Mouse (Mus musculus): ENCODE measurements around the gene Wfikkn1. TPM values are rescaled to one million over a fixed set of nuclear protein-coding genes. Genes with fewer than 3 reads are reported as not detected.
A peak's percentile ranks its signal among the peaks of the same experiment; 100 is the strongest.

Wfikkn1 gene
- polyA plus RNA-seq, 2 experiments, result 0.77 to 1.2 TPM

DNA sequence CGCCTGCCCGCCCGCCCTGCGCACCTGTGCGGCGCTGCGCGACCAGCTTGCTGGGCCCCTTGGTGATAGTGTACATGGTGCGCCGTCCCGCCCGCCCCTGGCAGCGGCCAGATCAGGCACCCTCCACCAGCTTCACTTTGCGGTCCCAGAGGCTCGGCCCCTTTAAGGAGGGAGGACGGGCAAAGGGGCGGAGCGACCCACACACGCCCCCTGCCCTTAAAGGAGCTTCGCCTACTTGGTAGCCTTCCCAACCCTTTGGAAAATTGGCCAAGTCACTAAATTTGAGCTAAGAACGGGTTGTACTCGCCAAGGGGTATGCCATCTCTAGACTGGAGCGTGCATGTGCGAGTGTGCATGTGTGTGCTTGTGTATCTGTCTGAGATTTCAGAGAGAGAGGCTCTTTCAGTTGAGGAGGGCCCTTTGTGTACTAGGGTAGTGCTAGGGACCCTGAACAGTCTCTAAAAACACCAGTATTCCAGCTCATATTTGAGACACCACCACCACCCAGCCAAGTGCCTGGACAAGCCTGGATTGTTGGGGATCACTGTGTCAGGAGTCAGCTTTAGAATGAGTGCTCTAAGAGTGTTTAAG, 12.0 kb downstream of the Wfikkn1 start, which contains the start of gene Mcrip2:
Mcrip2 (minus strand) TSS at position 164 of the 591 bp plus-strand sequence.
- under 1% methylated on average over 24 of the region's 24 CpGs for WGBS
- Histone ChIP-seq H3K9me3 (ENCODE audit: control insufficient read depth, low read length) (no peaks in the 10 kb centered on the region), H3K9ac (ENCODE audit: low read depth, low read length, severe bottlenecking) (peak within 1 kb of the TSS; percentile 55), H3K27ac (replicated peaks; ENCODE audit: low read depth, low read length) (peak within 1 kb of the TSS; percentile 63), H3K27me3 (ENCODE audit: control insufficient read depth, insufficient read depth, low read length) (no peaks in the 10 kb centered on the region), H3K4me3 (replicated peaks; ENCODE audit: low read length) (peak within 1 kb of the TSS; percentile 76), H3K4me2 (replicated peaks; ENCODE audit: low read depth, low read length, severe bottlenecking) (peak within 1 kb of the TSS; percentile 97), H3K36me3 (ENCODE audit: control insufficient read depth, insufficient read depth, low read length) (no peaks in the 10 kb centered on the region), H3K4me1 (ENCODE audit: control insufficient read depth, insufficient read depth, low read length) (peaks cover 12% of the 10 kb centered on the region)
- ATAC-seq (ENCODE audit: low FRiP score, low read depth) (peak; percentile 90), DNase-seq (ENCODE audit: low spot score) (peak; percentile 84)
- no peak for TF ChIP-seq POLR2A (IDR thresholded peaks at IDR 0.05; ENCODE audit: borderline replicate concordance, extremely low read depth, insufficient read depth, insufficient read length)

DNA sequence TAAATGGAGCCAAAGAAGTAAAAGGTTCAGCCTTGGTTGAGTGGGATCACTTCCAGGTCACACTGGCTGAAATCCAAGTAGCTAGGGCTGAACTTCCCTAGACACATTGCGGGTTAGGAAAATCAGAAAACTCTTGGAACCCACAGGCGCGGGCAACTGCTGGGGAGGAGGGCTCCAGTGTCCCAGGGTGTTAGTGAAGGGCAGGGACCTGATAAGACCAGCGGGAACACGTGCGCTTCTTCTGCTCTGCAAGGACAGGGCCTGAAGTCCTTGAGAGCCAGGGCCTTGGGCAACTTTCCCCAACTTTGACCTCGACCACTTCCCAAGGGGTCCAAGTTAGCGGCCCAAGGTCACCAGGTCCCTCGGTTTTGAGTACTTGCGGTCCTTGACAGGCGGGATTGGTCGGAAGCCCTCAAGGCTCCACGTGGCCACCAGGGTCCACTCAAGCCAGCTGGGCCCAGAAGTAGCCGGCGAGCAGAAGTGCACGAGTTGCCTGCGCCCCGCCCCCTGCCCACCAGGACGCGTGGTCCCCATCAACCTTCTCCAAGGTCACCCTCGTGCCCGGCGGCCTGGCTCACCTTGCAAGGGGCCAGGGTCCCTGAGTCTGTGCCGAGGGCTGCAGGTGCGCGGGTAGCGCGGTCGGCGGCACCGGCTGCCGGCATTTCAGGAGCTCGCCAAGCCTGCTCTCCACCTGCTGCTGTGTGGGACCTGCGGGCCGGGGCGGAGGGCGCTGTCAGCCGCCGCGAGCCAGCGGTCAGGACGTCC, 12.6 kb downstream of the Wfikkn1 start:
- H3K9me3 ChIP-seq (ENCODE audit: control insufficient read depth, low read length), result no peaks in the 10 kb centered on the region
- DNase-seq (ENCODE audit: low spot score) (no peak), ATAC-seq (ENCODE audit: low FRiP score, low read depth) (peak; percentile 54)
- no peaks in the 10 kb centered on the region for H3K36me3 ChIP-seq (ENCODE audit: control insufficient read depth, insufficient read depth, low read length)
- TF ChIP-seq POLR2A (IDR thresholded peaks at IDR 0.05; ENCODE audit: borderline replicate concordance, extremely low read depth, insufficient read depth, insufficient read length), result no peak
- no peaks in the 10 kb centered on the region for H3K27me3 ChIP-seq (ENCODE audit: control insufficient read depth, insufficient read depth, low read length)
- H3K4me3 ChIP-seq (replicated peaks; ENCODE audit: low read length), result peak overlapping the region; percentile 76
- H3K4me2 ChIP-seq (replicated peaks; ENCODE audit: low read depth, low read length, severe bottlenecking), result peak overlapping the region; percentile 97
- peak overlapping the region; percentile 55 for H3K9ac ChIP-seq (ENCODE audit: low read depth, low read length, severe bottlenecking)
- H3K4me1 ChIP-seq (ENCODE audit: control insufficient read depth, insufficient read depth, low read length), result peaks cover 12% of the 10 kb centered on the region
- WGBS, result 2% methylated on average over 42 of the region's 42 CpGs
- H3K27ac ChIP-seq (replicated peaks; ENCODE audit: low read depth, low read length), result no peak overlapping the region

DNA sequence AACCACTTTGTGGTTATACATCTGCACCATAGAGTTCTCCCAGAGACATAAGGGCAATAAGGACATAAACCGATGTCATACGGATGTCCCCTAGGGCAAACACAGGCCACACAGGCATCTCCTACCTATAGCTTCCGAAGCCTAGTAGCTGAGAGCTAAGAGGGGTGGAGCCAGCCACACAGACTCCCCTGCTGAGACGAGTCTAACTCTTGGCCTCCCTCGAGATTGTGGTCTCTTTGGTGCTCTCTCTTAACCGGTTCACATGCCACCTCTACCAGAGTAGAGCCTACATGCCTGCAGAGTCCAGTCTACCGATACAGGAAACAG, 13.2 kb downstream of the Wfikkn1 start:
- H3K27me3 ChIP-seq (ENCODE audit: control insufficient read depth, insufficient read depth, low read length), result no peaks in the 10 kb centered on the region
- peak overlapping the region; percentile 97 for H3K4me2 ChIP-seq (replicated peaks; ENCODE audit: low read depth, low read length, severe bottlenecking)
- no peak for TF ChIP-seq POLR2A (IDR thresholded peaks at IDR 0.05; ENCODE audit: borderline replicate concordance, extremely low read depth, insufficient read depth, insufficient read length)
- peaks cover 12% of the 10 kb centered on the region for H3K4me1 ChIP-seq (ENCODE audit: control insufficient read depth, insufficient read depth, low read length)
- ATAC-seq (ENCODE audit: low FRiP score, low read depth) (no peak), DNase-seq (ENCODE audit: low spot score) (no peak)
- peak overlapping the region; percentile 55; the same call in 1 of the 2 replicates for H3K9ac ChIP-seq (ENCODE audit: low read depth, low read length, severe bottlenecking)
- H3K27ac ChIP-seq (replicated peaks; ENCODE audit: low read depth, low read length), result no peak overlapping the region
- no peaks in the 10 kb centered on the region for H3K36me3 ChIP-seq (ENCODE audit: control insufficient read depth, insufficient read depth, low read length)
- 8% methylated on average over 7 of the region's 7 CpGs for WGBS
- peak overlapping the region; percentile 76 for H3K4me3 ChIP-seq (replicated peaks; ENCODE audit: low read length)
- no peaks in the 10 kb centered on the region for H3K9me3 ChIP-seq (ENCODE audit: control insufficient read depth, low read length)

DNA sequence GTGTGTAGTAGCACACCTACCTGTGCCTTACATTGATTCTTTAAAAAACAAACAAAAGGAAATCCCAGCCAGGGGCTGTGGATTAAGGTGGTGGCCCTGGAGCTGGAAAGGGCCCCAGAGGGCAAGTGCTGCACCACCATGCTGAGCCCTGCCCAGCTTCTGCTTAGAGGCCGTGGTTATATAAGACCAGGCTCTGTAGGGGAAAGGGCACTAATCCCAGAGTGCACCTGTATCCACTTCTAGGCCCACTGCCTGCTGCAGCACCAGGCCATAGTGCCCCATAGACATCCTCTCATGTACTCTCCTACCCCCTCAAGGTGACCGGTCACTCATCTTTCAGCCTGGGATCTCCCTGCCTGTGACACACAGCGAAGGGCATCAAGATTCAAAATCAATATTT, 14.5 kb downstream of the Wfikkn1 start:
- Histone ChIP-seq H3K4me2 (replicated peaks; ENCODE audit: low read depth, low read length, severe bottlenecking) (no peak overlapping the region), H3K9me3 (ENCODE audit: control insufficient read depth, low read length) (no peaks in the 10 kb centered on the region), H3K9ac (ENCODE audit: low read depth, low read length, severe bottlenecking) (no peak overlapping the region), H3K4me1 (ENCODE audit: control insufficient read depth, insufficient read depth, low read length) (peaks cover 16% of the 10 kb centered on the region), H3K36me3 (ENCODE audit: control insufficient read depth, insufficient read depth, low read length) (no peaks in the 10 kb centered on the region), H3K27ac (replicated peaks; ENCODE audit: low read depth, low read length) (no peak overlapping the region), H3K4me3 (replicated peaks; ENCODE audit: low read length) (no peak overlapping the region), H3K27me3 (ENCODE audit: control insufficient read depth, insufficient read depth, low read length) (no peaks in the 10 kb centered on the region)
- 88% methylated on average over 3 of the region's 3 CpGs for WGBS
- no peak for DNase-seq (ENCODE audit: low spot score)
- no peak for TF ChIP-seq POLR2A (IDR thresholded peaks at IDR 0.05; ENCODE audit: borderline replicate concordance, extremely low read depth, insufficient read depth, insufficient read length)
- no peak for ATAC-seq (ENCODE audit: low FRiP score, low read depth)

DNA sequence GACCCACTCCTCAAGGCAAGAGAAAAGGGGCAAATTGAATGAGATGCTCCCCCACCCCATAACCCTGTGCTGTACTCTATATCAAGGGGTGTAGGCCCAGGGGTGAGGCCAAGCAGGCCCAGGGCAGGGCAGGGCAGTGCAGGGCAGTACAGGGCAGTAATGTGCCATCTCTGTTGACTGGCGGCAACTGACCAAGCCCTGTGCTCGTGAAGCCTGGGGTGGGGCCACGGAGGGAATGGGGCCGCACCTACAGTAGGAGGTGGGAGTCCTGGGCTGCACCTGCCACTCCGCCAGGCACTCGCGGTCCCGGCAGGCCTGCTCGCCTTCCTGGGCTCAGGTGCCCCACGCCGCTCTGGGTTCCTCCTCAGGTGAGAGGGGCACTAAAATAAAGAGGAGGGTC, 15.4 kb downstream of the Wfikkn1 start:
- no peak for ATAC-seq (ENCODE audit: low FRiP score, low read depth)
- 85% methylated on average over 11 of the region's 11 CpGs for WGBS
- TF ChIP-seq POLR2A (IDR thresholded peaks at IDR 0.05; ENCODE audit: borderline replicate concordance, extremely low read depth, insufficient read depth, insufficient read length), result no peak

More for the DNA sequence above, 15.4 kb downstream of the Wfikkn1 start:
- no peak overlapping the region for H3K4me3 ChIP-seq (replicated peaks; ENCODE audit: low read length)
- no peak overlapping the region for H3K27ac ChIP-seq (replicated peaks; ENCODE audit: low read depth, low read length)
- no peak overlapping the region for H3K9ac ChIP-seq (ENCODE audit: low read depth, low read length, severe bottlenecking)
- H3K36me3 ChIP-seq (ENCODE audit: control insufficient read depth, insufficient read depth, low read length), result no peaks in the 10 kb centered on the region
- no peak for DNase-seq (ENCODE audit: low spot score)
- H3K27me3 ChIP-seq (ENCODE audit: control insufficient read depth, insufficient read depth, low read length), result no peaks in the 10 kb centered on the region
- H3K4me2 ChIP-seq (replicated peaks; ENCODE audit: low read depth, low read length, severe bottlenecking), result no peak overlapping the region
- peaks cover 22% of the 10 kb centered on the region for H3K4me1 ChIP-seq (ENCODE audit: control insufficient read depth, insufficient read depth, low read length)
- no peaks in the 10 kb centered on the region for H3K9me3 ChIP-seq (ENCODE audit: control insufficient read depth, low read length)
